Mouse (Mus musculus): ENCODE measurements at regions not wholly inside any gene's neighbourhood (a gene's known extent, or its start where the extent isn't known, plus 50 kb on each side); places are given as distances from the start of the nearest gene placed in this dataset.

GRCm38 (mm10) chr1:5326311-5326710 lies 518.6 kb downstream of the Gm37988 start:
- H3K36me3 ChIP-seq (ENCODE audit: control insufficient read depth, insufficient read depth, low read length) = no peaks in the 10 kb centered on the region
- no peak overlapping the region for H3K27ac ChIP-seq (replicated peaks; ENCODE audit: insufficient read depth, low read depth, low read length)
- TF ChIP-seq POLR2A (IDR thresholded peaks at IDR 0.05; ENCODE audit: extremely low read depth, insufficient read depth, low read length) = no peak
- TF ChIP-seq CTCF (IDR thresholded peaks at IDR 0.05; ENCODE audit: low read depth, low read length) = no peak
- peak; percentile 75 for DNase-seq (ENCODE audit: extremely low read depth, low read depth, low spot score)
- H3K4me1 ChIP-seq (ENCODE audit: control insufficient read depth, insufficient read depth, low read length) = no peaks in the 10 kb centered on the region
- no peak overlapping the region for H3K4me3 ChIP-seq (ENCODE audit: insufficient read depth, low read depth, low read length)
- H3K9ac ChIP-seq (ENCODE audit: low read depth, low read length) = no peak overlapping the region
- H3K79me2 ChIP-seq (ENCODE audit: control insufficient read depth, insufficient read depth, low read length) = no peaks in the 10 kb centered on the region
- H3K27me3 ChIP-seq (ENCODE audit: control insufficient read depth, insufficient read depth, low read length) = no peaks in the 10 kb centered on the region

All from liver, adult 2 months (tissue).